Mouse (Mus musculus) hindbrain, postnatal 0 days (tissue): ENCODE measurements at regions not wholly inside any gene's neighbourhood (a gene's known extent, or its start where the extent isn't known, plus 50 kb on each side); places are given as distances from the start of the nearest gene placed in this dataset.

ENCODE experiments used
- ATAC-seq: fragments of 200-750 bp; cut with Nextera tagmentation; 2 replicates; pipeline ENCODE4 v1.8.0; 2017; ENCODE audit warnings: mild to moderate bottlenecking, moderate TSS enrichment, moderate library complexity
- DNase-seq: peaks from one replicate; pipeline ENCODE4 v3.0.0-alpha.2; 2015; ENCODE audit warnings: low spot score
- H3K27ac ChIP-seq: fragments of 300-500 bp; sonication (generic); 2 replicates; pipeline ENCODE4 v1.5.1; 2014; ENCODE audit warnings: mild to moderate bottlenecking
- H3K27me3 ChIP-seq: fragments of 300-500 bp; sonication (generic); 2 replicates; pipeline ENCODE4 v1.6.1; 2014; ENCODE audit warnings: low read length, mixed read lengths; ENCODE audit not compliant: insufficient read depth
- H3K36me3 ChIP-seq: fragments of 300-500 bp; sonication (generic); 2 replicates; pipeline ENCODE4 v1.6.1; 2014; ENCODE audit warnings: low read length, mixed read lengths; ENCODE audit not compliant: insufficient read depth
- H3K4me1 ChIP-seq: fragments of 300-500 bp; sonication (generic); 2 replicates; pipeline ENCODE4 v1.6.1; 2014; ENCODE audit warnings: antibody characterized with exemption, low read length, mixed read lengths; ENCODE audit not compliant: insufficient read depth
- H3K4me2 ChIP-seq: fragments of 300-500 bp; sonication (generic); 2 replicates; pipeline ENCODE4 v1.6.1; 2014; ENCODE audit warnings: low read depth, mild to moderate bottlenecking, low read length, moderate library complexity, mixed read lengths
- H3K4me3 ChIP-seq: fragments of 300-500 bp; sonication (generic); 2 replicates; pipeline ENCODE4 v1.5.1; 2014; ENCODE audit warnings: low read length
- H3K9ac ChIP-seq: fragments of 300-500 bp; sonication (generic); replicated peaks from 2 replicates; pipeline ENCODE4 v1.6.1; 2014; ENCODE audit warnings: mild to moderate bottlenecking, low read length, moderate library complexity, mixed read lengths
- H3K9me3 ChIP-seq: fragments of 300-500 bp; sonication (generic); 2 replicates; pipeline ENCODE4 v1.6.1; 2016; ENCODE audit warnings: low read length, mixed read lengths
- CTCF ChIP-seq: IDR thresholded peaks from 2 replicates; pipeline ENCODE4 v1.5.1; 2016; ENCODE audit warnings: antibody characterized with exemption, control low read depth, low read depth
- whole genome bisulfite sequencing: fragments of 180-500 bp; shearing (Covaris S2); extraction: QIAGEN DNeasy Blood & Tissue Kit; methylation state at CpG from one replicate; pipeline ENCODE4 v1.1.7; 2014; 5-methylcytosine and 5-hydroxymethylcytosine counted together
- microRNA-seq, 2 experiments: library from miRNA; unstranded; fragments of <30 nt; microRNA quantifications; one replicate each; pipeline ENCODE4; 2016

GRCm38 (mm10) chr5:141182442-141182841 lies 58.8 kb upstream of the Sdk1 start:
- WGBS, result 46% methylated on average over 6 of the region's 6 CpGs
- no peaks in the 10 kb centered on the region for H3K9me3 ChIP-seq
- ATAC-seq (peak; percentile 62), DNase-seq (peak; percentile 63)
- H3K36me3 ChIP-seq, result no peaks in the 10 kb centered on the region
- TF ChIP-seq CTCF, result no peak
- H3K4me1 ChIP-seq, result no peaks in the 10 kb centered on the region
- no peak overlapping the region for H3K27ac ChIP-seq
- no peak overlapping the region for H3K4me2 ChIP-seq
- no peak overlapping the region for H3K9ac ChIP-seq
- no peaks in the 10 kb centered on the region for H3K27me3 ChIP-seq
- H3K4me3 ChIP-seq, result no peak overlapping the region

GRCm38 (mm10) chr5:141189033-141189432 lies 52.3 kb upstream of the Sdk1 start:
- WGBS, result 77% methylated on average over 2 of the region's 2 CpGs
- ATAC-seq (no peak), DNase-seq (no peak)
- Histone ChIP-seq H3K27ac (no peak overlapping the region), H3K9ac (no peak overlapping the region), H3K36me3 (no peaks in the 10 kb centered on the region), H3K9me3 (no peaks in the 10 kb centered on the region), H3K4me1 (no peaks in the 10 kb centered on the region), H3K4me3 (no peak overlapping the region), H3K27me3 (no peaks in the 10 kb centered on the region), H3K4me2 (no peak overlapping the region)
- TF ChIP-seq CTCF, result no peak

Small RNAs in the stretch of these regions (microRNA-seq; reads per million reads assigned to microRNA genes)
- gene Gm26113, result 0 reads per million in 2 experiments
